Mouse (Mus musculus): ENCODE results near the gene Dbn1. TPM values are rescaled to one million over a fixed set of nuclear protein-coding genes. Genes with fewer than 3 reads are reported as not detected.

Dbn1 gene
- polyA plus RNA-seq, 1 experiment from 2014 or later: 639 TPM

GRCm38 (mm10) chr13:55463399-55464026, 24.4 kb downstream of the Dbn1 start:
- WGBS: 6% methylated on average over 14 of the region's 14 CpGs
- H3K4me2 ChIP-seq: peak overlapping the region; percentile 75

GRCm38 (mm10) chr13:55462965-55463364, 24.9 kb downstream of the Dbn1 start:
- ATAC-seq: no peak
- WGBS: 53% methylated on average over 2 of the region's 2 CpGs
- no peak overlapping the region for H3K27ac ChIP-seq
- H3K4me3 ChIP-seq: no peak overlapping the region
- H3K9me3 ChIP-seq (replicated peaks): no peaks in the 10 kb centered on the region
- H3K27me3 ChIP-seq: no peaks in the 10 kb centered on the region
- no peak overlapping the region for H3K9ac ChIP-seq
- H3K4me2 ChIP-seq: peak overlapping the region; percentile 75
- peaks cover 38% of the 10 kb centered on the region for H3K4me1 ChIP-seq
- H3K36me3 ChIP-seq (ENCODE audit: poor library complexity, severe bottlenecking): peaks cover 44% of the 10 kb centered on the region

More at GRCm38 (mm10) chr13:55463399-55464026, 24.4 kb downstream of the Dbn1 start:
- H3K36me3 ChIP-seq (ENCODE audit: poor library complexity, severe bottlenecking): peaks cover 39% of the 10 kb centered on the region
- no peaks in the 10 kb centered on the region for H3K9me3 ChIP-seq (replicated peaks)
- peak overlapping the region; percentile 89 for H3K9ac ChIP-seq
- no peaks in the 10 kb centered on the region for H3K27me3 ChIP-seq
- H3K4me3 ChIP-seq: peak overlapping the region; percentile 68
- H3K27ac ChIP-seq: peak overlapping the region; percentile 98
- no peak; the same call in 1 of the 2 replicates for ATAC-seq
- H3K4me1 ChIP-seq: peaks cover 44% of the 10 kb centered on the region

- ATAC-seq: no peak
- Histone ChIP-seq H3K9ac (no peak overlapping the region), H3K36me3 (ENCODE audit: poor library complexity, severe bottlenecking) (peaks cover 81% of the 10 kb centered on the region), H3K4me3 (no peak overlapping the region), H3K27me3 (no peaks in the 10 kb centered on the region), H3K27ac (no peak overlapping the region), H3K4me2 (no peak overlapping the region), H3K9me3 (replicated peaks) (no peaks in the 10 kb centered on the region), H3K4me1 (peaks cover 15% of the 10 kb centered on the region)
- WGBS: 96% methylated on average over 16 of the region's 16 CpGs
Observed at GRCm38 (mm10) chr13:55451785-55452549, 35.9 kb downstream of the Dbn1 start.

- Histone ChIP-seq H3K4me2 (no peak overlapping the region), H3K9me3 (replicated peaks) (no peaks in the 10 kb centered on the region), H3K4me3 (no peak overlapping the region), H3K27ac (no peak overlapping the region), H3K4me1 (peaks cover 22% of the 10 kb centered on the region), H3K36me3 (ENCODE audit: poor library complexity, severe bottlenecking) (peaks cover 75% of the 10 kb centered on the region), H3K9ac (no peak overlapping the region), H3K27me3 (no peaks in the 10 kb centered on the region)
- no peak for ATAC-seq
- 92% methylated on average over 10 of the region's 10 CpGs for WGBS
Observed at GRCm38 (mm10) chr13:55451296-55451695, 36.6 kb downstream of the Dbn1 start.

GRCm38 (mm10) chr13:55450511-55450980, 37.4 kb downstream of the Dbn1 start:
- Histone ChIP-seq H3K9ac (no peak overlapping the region), H3K27me3 (no peaks in the 10 kb centered on the region), H3K9me3 (replicated peaks) (no peaks in the 10 kb centered on the region), H3K4me3 (no peak overlapping the region), H3K4me2 (no peak overlapping the region), H3K36me3 (ENCODE audit: poor library complexity, severe bottlenecking) (peaks cover 67% of the 10 kb centered on the region), H3K27ac (no peak overlapping the region), H3K4me1 (peaks cover 29% of the 10 kb centered on the region)
- 92% methylated on average over 11 of the region's 11 CpGs for WGBS
- no peak for ATAC-seq

- no peaks in the 10 kb centered on the region for H3K27me3 ChIP-seq
- no peaks in the 10 kb centered on the region for H3K9me3 ChIP-seq (replicated peaks)
- WGBS: 92% methylated on average over 17 of the region's 17 CpGs
- H3K27ac ChIP-seq: no peak overlapping the region
- ATAC-seq: no peak
- no peak overlapping the region for H3K4me2 ChIP-seq
- peaks cover 60% of the 10 kb centered on the region for H3K36me3 ChIP-seq (ENCODE audit: poor library complexity, severe bottlenecking)
- no peak overlapping the region for H3K9ac ChIP-seq
- H3K4me3 ChIP-seq: no peak overlapping the region
- H3K4me1 ChIP-seq: peaks cover 29% of the 10 kb centered on the region
Observed at GRCm38 (mm10) chr13:55449679-55450441, 38.1 kb downstream of the Dbn1 start.

- 93% methylated on average over 9 of the region's 9 CpGs for WGBS
- Histone ChIP-seq H3K4me1 (peaks cover 30% of the 10 kb centered on the region), H3K36me3 (ENCODE audit: poor library complexity, severe bottlenecking) (peaks cover 54% of the 10 kb centered on the region), H3K4me2 (no peak overlapping the region), H3K9me3 (replicated peaks) (no peaks in the 10 kb centered on the region), H3K4me3 (no peak overlapping the region), H3K27ac (no peak overlapping the region), H3K27me3 (no peaks in the 10 kb centered on the region), H3K9ac (no peak overlapping the region)
- no peak for ATAC-seq
Observed at GRCm38 (mm10) chr13:55449205-55449604, 38.7 kb downstream of the Dbn1 start.

GRCm38 (mm10) chr13:55448131-55448530, 39.8 kb downstream of the Dbn1 start:
- no peak for ATAC-seq
- H3K9me3 ChIP-seq (replicated peaks): no peaks in the 10 kb centered on the region
- H3K9ac ChIP-seq: 0 out of 2 replicates have a peak overlapping the region, but pooled peaks have one; percentile 30
- peaks cover 38% of the 10 kb centered on the region for H3K4me1 ChIP-seq
- H3K36me3 ChIP-seq (ENCODE audit: poor library complexity, severe bottlenecking): peaks cover 43% of the 10 kb centered on the region
- no peak overlapping the region for H3K4me2 ChIP-seq
- WGBS: 90% methylated on average over 5 of the region's 5 CpGs
- no peak overlapping the region for H3K27ac ChIP-seq
- H3K27me3 ChIP-seq: no peaks in the 10 kb centered on the region
- H3K4me3 ChIP-seq: no peak overlapping the region

GRCm38 (mm10) chr13:55447543-55447943, 40.4 kb downstream of the Dbn1 start:
- H3K9ac ChIP-seq: peak overlapping the region; percentile 30; the same call in 1 of the 2 replicates
- no peaks in the 10 kb centered on the region for H3K9me3 ChIP-seq (replicated peaks)
- H3K27me3 ChIP-seq: no peaks in the 10 kb centered on the region
- peak overlapping the region; percentile 90; the same call in 1 of the 2 replicates for H3K4me2 ChIP-seq
- H3K27ac ChIP-seq: no peak overlapping the region
- H3K4me1 ChIP-seq: peaks cover 38% of the 10 kb centered on the region
- WGBS: 53% methylated on average over 3 of the region's 3 CpGs
- no peak for ATAC-seq
- no peak overlapping the region for H3K4me3 ChIP-seq
- peaks cover 37% of the 10 kb centered on the region for H3K36me3 ChIP-seq (ENCODE audit: poor library complexity, severe bottlenecking)

GRCm38 (mm10) chr13:55446483-55447105, 41.3 kb downstream of the Dbn1 start:
- Histone ChIP-seq H3K4me1 (peaks cover 38% of the 10 kb centered on the region), H3K4me2 (peak overlapping the region; percentile 90), H3K36me3 (ENCODE audit: poor library complexity, severe bottlenecking) (peaks cover 28% of the 10 kb centered on the region), H3K27me3 (no peaks in the 10 kb centered on the region), H3K9ac (peak overlapping the region; percentile 96), H3K9me3 (replicated peaks) (no peaks in the 10 kb centered on the region), H3K4me3 (peak overlapping the region; percentile 87), H3K27ac (0 out of 2 replicates have a peak overlapping the region, but pooled peaks have one; percentile 95)
- 84% methylated on average over 6 of the region's 6 CpGs for WGBS
- no peak for ATAC-seq

- ATAC-seq: no peak
- peaks cover 38% of the 10 kb centered on the region for H3K4me1 ChIP-seq
- peak overlapping the region; percentile 96 for H3K9ac ChIP-seq
- no peaks in the 10 kb centered on the region for H3K9me3 ChIP-seq (replicated peaks)
- peaks cover 17% of the 10 kb centered on the region for H3K36me3 ChIP-seq (ENCODE audit: poor library complexity, severe bottlenecking)
- WGBS: under 1% methylated on average over 65 of the region's 66 CpGs
- peak overlapping the region; percentile 95 for H3K27ac ChIP-seq
- peak overlapping the region; percentile 87 for H3K4me3 ChIP-seq
- H3K4me2 ChIP-seq: peak overlapping the region; percentile 90
- H3K27me3 ChIP-seq: no peaks in the 10 kb centered on the region
Observed at GRCm38 (mm10) chr13:55445361-55446091, 42.4 kb downstream of the Dbn1 start.
